Mouse (Mus musculus) midbrain, embryonic 12.5 days (tissue): ENCODE results near the gene Pgrmc1. TPM values are rescaled to one million over a fixed set of nuclear protein-coding genes. Genes with fewer than 3 reads are reported as not detected.
"Not testable (repeated sequence)": the region's sequence is repeated elsewhere in the genome, so short reads cannot be mapped to it uniquely, and the experiment has no call there.

ENCODE experiments used
- ATAC-seq: fragments of 200-750 bp; cut with Nextera tagmentation; 2 replicates; pipeline ENCODE4 v1.8.0; 2017; ENCODE audit warnings: low read depth, moderate TSS enrichment, moderate library complexity; ENCODE audit not compliant: low FRiP score
- H3K27ac ChIP-seq: fragments of 300-500 bp; sonication (generic); replicated peaks from 2 replicates; pipeline ENCODE4 v1.5.1; 2016; ENCODE audit warnings: mild to moderate bottlenecking
- H3K27me3 ChIP-seq: fragments of 300-500 bp; sonication (generic); 2 replicates; pipeline ENCODE4 v1.6.1; 2016; ENCODE audit warnings: mild to moderate bottlenecking
- H3K36me3 ChIP-seq: fragments of 300-500 bp; sonication (generic); 2 replicates; pipeline ENCODE4 v1.6.1; 2016
- H3K4me1 ChIP-seq: fragments of 300-500 bp; sonication (generic); 2 replicates; pipeline ENCODE4 v1.6.1; 2016
- H3K4me2 ChIP-seq: fragments of 300-500 bp; sonication (generic); replicated peaks from 2 replicates; pipeline ENCODE4 v1.6.1; 2016; ENCODE audit warnings: mild to moderate bottlenecking, moderate library complexity
- H3K4me3 ChIP-seq: fragments of 300-500 bp; sonication (generic); 2 replicates; pipeline ENCODE4 v1.5.1; 2016; ENCODE audit warnings: mild to moderate bottlenecking
- H3K9ac ChIP-seq: fragments of 300-500 bp; sonication (generic); replicated peaks from 2 replicates; pipeline ENCODE4 v1.6.1; 2016; ENCODE audit warnings: mild to moderate bottlenecking, moderate library complexity
- H3K9me3 ChIP-seq: fragments of 300-500 bp; sonication (generic); 2 replicates; pipeline ENCODE4 v1.6.1; 2016; ENCODE audit warnings: mild to moderate bottlenecking
- WGBS: fragments of 180-500 bp; shearing (Covaris S2); methylation state at CpG from one replicate; pipeline ENCODE4 v1.1.7; 2016; 5-methylcytosine and 5-hydroxymethylcytosine counted together
- polyA plus RNA-seq: library from polyadenylated mRNA; unstranded; fragments of >200 nt; fragmentation: Nextera tagmentation; extraction: Ambion mirVana; gene quantifications from 2 replicates; pipeline ENCODE4 v1.2.1, GENCODE M21; 2016

Pgrmc1 gene
- polyA plus RNA-seq = 458 and 475 TPM in 2 replicates

GRCm38 (mm10) chrX:36597707-36598389 is at the start of gene Pgrmc1:
Gene Pgrmc1 (plus strand): TSS chrX:36598206.
- H3K4me2 ChIP-seq = peak within 1 kb of the TSS; percentile 56
- H3K4me1 ChIP-seq = peaks cover 6% of the 10 kb centered on the region
- 22% methylated on average over 37 of the region's 45 CpGs for WGBS
- H3K9ac ChIP-seq = peak within 1 kb of the TSS; percentile 83
- H3K4me3 ChIP-seq = peak within 1 kb of the TSS; percentile 66
- H3K9me3 ChIP-seq = no peaks in the 10 kb centered on the region
- peak within 1 kb of the TSS; percentile 83 for H3K27ac ChIP-seq
- H3K27me3 ChIP-seq = no peaks in the 10 kb centered on the region
- 0 out of 2 replicates have a peak, but pooled peaks cover 5% of the 10 kb centered on the region for H3K36me3 ChIP-seq
- ATAC-seq = peak; percentile 93

- ATAC-seq = no peak
- peaks cover 9% of the 10 kb centered on the region; the same call in 1 of the 2 replicates for H3K4me1 ChIP-seq
- WGBS = 79% methylated on average over 5 of the region's 5 CpGs
Observed at GRCm38 (mm10) chrX:36548798-36549197, 49.2 kb upstream of the Pgrmc1 start.

DNA sequence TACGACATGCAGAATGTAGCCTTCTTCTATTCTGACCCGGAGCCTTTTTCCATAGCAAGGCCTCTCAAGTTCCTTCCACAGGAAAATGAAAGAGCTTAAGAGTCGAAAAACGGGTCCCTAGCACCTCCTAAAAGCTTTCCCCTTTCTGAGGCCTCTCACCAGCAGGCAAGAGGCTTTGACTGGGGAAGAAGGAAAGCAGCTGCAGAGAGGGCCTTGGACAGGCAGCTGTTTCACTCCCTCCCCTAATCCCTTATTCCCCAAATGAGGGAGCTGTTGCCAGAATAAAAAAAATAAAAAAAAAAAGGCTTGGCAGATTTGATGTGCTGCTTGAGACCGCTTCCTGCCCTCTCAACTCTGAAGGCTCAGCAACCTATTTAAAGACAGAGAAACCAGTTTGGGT is 47.1 kb upstream of the Pgrmc1 start:
- 38% methylated on average over 5 of the region's 5 CpGs for WGBS

More at GRCm38 (mm10) chrX:36548798-36549197, 49.2 kb upstream of the Pgrmc1 start:
- no peak overlapping the region for H3K4me2 ChIP-seq
- no peak overlapping the region for H3K9ac ChIP-seq
- H3K9me3 ChIP-seq = no peaks in the 10 kb centered on the region
- H3K27ac ChIP-seq = no peak overlapping the region
- no peak overlapping the region for H3K4me3 ChIP-seq
- H3K36me3 ChIP-seq = no peaks in the 10 kb centered on the region
- H3K27me3 ChIP-seq = no peaks in the 10 kb centered on the region

DNA sequence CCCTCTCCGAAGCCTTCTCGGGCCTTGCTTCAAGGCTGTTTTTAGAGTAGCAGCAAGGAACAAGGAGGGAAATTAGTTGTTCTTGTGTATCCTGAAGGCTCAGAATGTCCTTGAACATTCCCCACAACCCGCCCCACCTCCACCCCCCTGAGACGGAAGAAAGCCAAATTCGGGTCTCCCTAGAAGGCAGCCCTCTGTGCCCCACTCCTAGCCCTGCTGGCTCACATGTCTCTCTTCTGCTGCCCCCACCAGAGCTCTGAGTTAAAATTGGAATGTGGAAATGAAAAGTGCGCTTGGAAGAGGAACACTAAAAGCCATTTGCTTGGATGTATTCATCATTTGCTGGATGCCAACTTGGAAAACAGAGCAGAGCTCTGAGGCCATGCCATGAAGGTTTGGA is 46.7 kb upstream of the Pgrmc1 start:
- no peaks in the 10 kb centered on the region for H3K9me3 ChIP-seq
- no peaks in the 10 kb centered on the region for H3K36me3 ChIP-seq
- no peak overlapping the region for H3K9ac ChIP-seq
- WGBS = 45% methylated on average over 6 of the region's 6 CpGs
- no peak for ATAC-seq
- no peak overlapping the region for H3K4me2 ChIP-seq
- no peaks in the 10 kb centered on the region for H3K27me3 ChIP-seq
- peaks cover 9% of the 10 kb centered on the region; the same call in 1 of the 2 replicates for H3K4me1 ChIP-seq
- no peak overlapping the region for H3K4me3 ChIP-seq
- peak overlapping the region; percentile 69 for H3K27ac ChIP-seq

More for the DNA sequence above, 47.1 kb upstream of the Pgrmc1 start:
- H3K4me2 ChIP-seq = no peak overlapping the region
- no peaks in the 10 kb centered on the region for H3K27me3 ChIP-seq
- no peak overlapping the region for H3K4me3 ChIP-seq
- H3K9me3 ChIP-seq = no peaks in the 10 kb centered on the region
- ATAC-seq = peak; percentile 80
- no peak overlapping the region for H3K9ac ChIP-seq
- no peaks in the 10 kb centered on the region for H3K36me3 ChIP-seq
- H3K4me1 ChIP-seq = peaks cover 9% of the 10 kb centered on the region; the same call in 1 of the 2 replicates
- H3K27ac ChIP-seq = peak overlapping the region; percentile 69

GRCm38 (mm10) chrX:36552055-36552587 is 45.9 kb upstream of the Pgrmc1 start:
- no peak overlapping the region for H3K9ac ChIP-seq
- peaks cover 9% of the 10 kb centered on the region; the same call in 1 of the 2 replicates for H3K4me1 ChIP-seq
- WGBS = 31% methylated on average over 5 of the region's 5 CpGs
- no peak overlapping the region for H3K4me2 ChIP-seq
- no peak overlapping the region for H3K4me3 ChIP-seq
- H3K27me3 ChIP-seq = no peaks in the 10 kb centered on the region
- ATAC-seq = peak; percentile 80
- no peaks in the 10 kb centered on the region for H3K9me3 ChIP-seq
- H3K27ac ChIP-seq = 0 out of 2 replicates have a peak overlapping the region, but pooled peaks have one; percentile 69
- no peaks in the 10 kb centered on the region for H3K36me3 ChIP-seq

- WGBS = 72% methylated on average over 3 of the region's 3 CpGs
- no peak overlapping the region for H3K4me2 ChIP-seq
- H3K9ac ChIP-seq = no peak overlapping the region
- H3K36me3 ChIP-seq = no peaks in the 10 kb centered on the region
- no peak overlapping the region for H3K27ac ChIP-seq
- H3K27me3 ChIP-seq = no peaks in the 10 kb centered on the region
- H3K9me3 ChIP-seq = no peaks in the 10 kb centered on the region
- H3K4me1 ChIP-seq = peaks cover 9% of the 10 kb centered on the region; the same call in 1 of the 2 replicates
- ATAC-seq = no peak
- H3K4me3 ChIP-seq = no peak overlapping the region
Observed at GRCm38 (mm10) chrX:36552715-36553114, 45.3 kb upstream of the Pgrmc1 start.

DNA sequence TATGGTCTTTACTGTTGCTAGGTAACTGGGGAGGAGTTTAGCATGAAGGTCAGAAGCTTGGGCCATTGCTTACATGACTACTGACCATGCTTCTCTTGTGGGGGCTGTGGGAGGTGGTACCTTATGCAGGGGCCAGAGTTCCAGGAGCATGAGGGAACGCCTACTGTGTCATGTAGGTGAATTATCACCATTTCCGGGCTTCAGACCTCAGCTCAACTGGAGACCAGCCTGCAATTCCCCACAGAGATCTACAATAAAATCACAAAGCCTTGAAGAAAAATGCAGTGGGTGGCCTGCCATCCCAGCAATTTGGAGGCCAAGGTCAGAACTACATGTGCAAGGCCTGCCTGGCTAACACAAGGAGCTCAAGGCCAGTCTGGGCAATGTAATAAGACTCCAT is 42.8 kb upstream of the Pgrmc1 start:
- H3K4me1 ChIP-seq, H3K9me3 ChIP-seq, H3K27me3 ChIP-seq, H3K4me3 ChIP-seq, H3K9ac ChIP-seq, H3K27ac ChIP-seq, ATAC-seq, H3K4me2 ChIP-seq, H3K36me3 ChIP-seq: not testable (repeated sequence)
- 58% methylated on average over 2 of the region's 2 CpGs for WGBS

DNA sequence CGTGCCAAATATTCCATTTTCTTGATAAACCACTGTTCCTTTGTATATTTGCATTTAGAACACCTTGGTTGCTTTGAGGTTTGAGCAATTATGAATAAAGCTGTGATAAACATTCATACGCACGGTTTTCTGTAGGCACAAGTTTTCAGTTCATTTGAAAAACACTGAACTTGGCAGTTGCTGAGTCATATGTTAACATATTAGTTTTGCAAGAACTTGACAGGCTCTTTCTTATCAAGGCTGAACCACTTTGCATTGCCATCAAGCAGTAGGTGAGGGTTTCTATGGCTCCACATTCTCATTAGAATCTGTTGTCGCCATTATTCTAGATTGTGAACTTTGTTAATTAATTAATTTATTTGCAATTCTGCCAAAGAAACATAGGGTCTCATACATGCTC is 37.8 kb upstream of the Pgrmc1 start:
- Histone ChIP-seq H3K9ac (no peak overlapping the region), H3K36me3 (no peaks in the 10 kb centered on the region), H3K4me1 (no peaks in the 10 kb centered on the region), H3K4me2 (no peak overlapping the region), H3K4me3 (no peak overlapping the region), H3K27ac (no peak overlapping the region), H3K27me3 (no peaks in the 10 kb centered on the region), H3K9me3 (no peaks in the 10 kb centered on the region)
- 83% methylated on average over 4 of the region's 4 CpGs for WGBS
- ATAC-seq = no peak

- H3K9me3 ChIP-seq = no peaks in the 10 kb centered on the region
- H3K9ac ChIP-seq = no peak overlapping the region
- H3K4me3 ChIP-seq = no peak overlapping the region
- no peaks in the 10 kb centered on the region for H3K36me3 ChIP-seq
- ATAC-seq = no peak
- 16% methylated on average over 7 of the region's 7 CpGs for WGBS
- no peak overlapping the region for H3K4me2 ChIP-seq
- H3K27me3 ChIP-seq = no peaks in the 10 kb centered on the region
- H3K4me1 ChIP-seq = no peaks in the 10 kb centered on the region
- H3K27ac ChIP-seq = no peak overlapping the region
Observed at GRCm38 (mm10) chrX:36561650-36562049, 36.4 kb upstream of the Pgrmc1 start.

DNA sequence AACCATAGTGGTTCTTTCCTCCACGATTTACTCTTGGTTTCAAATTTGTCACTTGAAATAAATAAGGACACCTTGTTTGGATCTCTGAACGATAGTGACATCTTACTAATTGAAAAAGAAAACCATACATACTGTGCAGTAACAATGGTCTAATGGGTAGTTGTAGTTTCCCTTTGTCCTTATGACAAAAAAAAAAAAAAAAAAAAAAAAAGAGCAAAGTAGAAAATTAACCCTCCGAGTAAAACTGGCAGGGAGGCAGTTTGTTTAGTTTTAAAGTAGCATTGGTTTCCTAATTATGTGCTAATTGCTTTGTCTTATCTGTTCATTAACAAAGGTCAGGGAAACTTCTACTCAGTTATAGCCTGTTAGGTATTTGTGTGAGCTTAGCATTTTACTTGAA is 35.9 kb upstream of the Pgrmc1 start:
- Histone ChIP-seq H3K27me3 (no peaks in the 10 kb centered on the region), H3K27ac (no peak overlapping the region), H3K4me3 (no peak overlapping the region), H3K4me1 (no peaks in the 10 kb centered on the region), H3K9ac (no peak overlapping the region), H3K9me3 (no peaks in the 10 kb centered on the region), H3K4me2 (no peak overlapping the region), H3K36me3 (no peaks in the 10 kb centered on the region)
- ATAC-seq = no peak
- 51% methylated on average over 3 of the region's 3 CpGs for WGBS

DNA sequence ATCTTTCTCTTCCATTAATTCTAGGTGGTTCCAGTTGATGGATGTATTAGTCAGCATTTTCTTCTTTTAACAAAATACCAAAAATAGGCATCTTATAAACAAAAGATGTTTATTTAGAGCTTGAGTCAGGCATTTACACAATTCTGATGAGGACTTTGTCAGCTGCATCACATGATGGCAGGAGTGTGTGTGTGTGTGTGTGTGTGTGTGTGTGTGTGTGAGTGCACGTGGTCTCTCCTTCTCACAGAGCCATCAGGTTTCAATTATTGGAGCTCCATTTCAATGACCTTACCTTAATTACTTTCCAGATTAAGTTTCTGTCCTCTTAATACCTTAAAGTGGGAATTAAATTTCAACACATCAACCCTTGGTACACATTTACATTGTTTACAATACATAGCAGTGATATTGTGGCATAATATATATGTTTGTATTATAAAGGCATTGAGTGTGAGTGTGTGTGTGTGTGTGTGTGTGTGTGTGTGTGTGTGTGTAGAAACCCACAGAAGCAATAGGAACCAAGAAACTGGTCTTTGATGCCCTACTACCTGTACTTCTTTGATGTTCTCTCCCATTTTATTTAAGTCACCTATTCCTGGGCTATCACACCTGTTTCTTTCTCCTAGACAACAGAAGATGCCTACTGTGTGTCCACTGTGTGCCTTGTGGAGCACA is 11.2 kb upstream of the Pgrmc1 start:
- no peaks in the 10 kb centered on the region for H3K27me3 ChIP-seq
- H3K27ac ChIP-seq = peak overlapping the region; percentile 73
- 74% methylated on average over 1 of the region's 1 CpGs for WGBS
- H3K4me1 ChIP-seq = no peaks in the 10 kb centered on the region
- H3K9ac ChIP-seq = no peak overlapping the region
- H3K9me3 ChIP-seq = no peaks in the 10 kb centered on the region
- no peaks in the 10 kb centered on the region for H3K36me3 ChIP-seq
- no peak overlapping the region for H3K4me2 ChIP-seq
- no peak; the same call in 1 of the 2 replicates for ATAC-seq
- no peak overlapping the region for H3K4me3 ChIP-seq
